Mouse (Mus musculus) macrophage (primary cell): ENCODE data around the gene Cldn34b3. TPM values are rescaled to one million over a fixed set of nuclear protein-coding genes. Genes with fewer than 3 reads are reported as not detected.
"Not testable (repeated sequence)": the region's sequence is repeated elsewhere in the genome, so short reads cannot be mapped to it uniquely, and the experiment has no call there.

Experiments
- H3K27ac ChIP-seq: fragments of 350-480 bp; formaldehyde crosslinking; 2 replicates; pipeline ENCODE4 v1.9.0; 2021
- H3K36me3 ChIP-seq: fragments of 350-480 bp; formaldehyde crosslinking; 2 replicates; pipeline ENCODE4 v1.9.0; 2021; ENCODE audit errors: inconsistent target
- H3K4me3 ChIP-seq: fragments of 350-480 bp; formaldehyde crosslinking; 2 replicates; pipeline ENCODE4 v1.9.0; 2021; ENCODE audit errors: inconsistent target
- H3K79me2 ChIP-seq: fragments of 350-480 bp; formaldehyde crosslinking; 2 replicates; pipeline ENCODE4 v1.9.0; 2021; ENCODE audit errors: inconsistent target
- WGBS: methylation state at CpG from one replicate; pipeline ENCODE4 v1.1.7; 2026; ENCODE audit warnings: inconsistent platforms; ENCODE audit not compliant: missing documents; 5-methylcytosine and 5-hydroxymethylcytosine counted together
- polyA plus RNA-seq: library from polyadenylated mRNA; stranded (reverse); fragments of 250-400 nt; gene quantifications from 3 replicates; pipeline ENCODE4 v1.2.4, GENCODE M21; 2018; ENCODE audit warnings: inconsistent platforms
- total RNA-seq, 78 experiments: library from RNA; depleted of rRNA; stranded (reverse); fragments of 250-400 nt; gene quantifications; 1 replicate in 9 of 78; 2 replicates in 24 of 78; 3 replicates in 43 of 78; 4 replicates in 2 of 78; pipeline ENCODE4 v1.2.4; 2018; ENCODE audit warnings: inconsistent platforms in 56 of 78

The Cldn34b3 gene
- not detected for total RNA-seq (2018; cell fraction: chromatin; rRNA removed)
- not detected for total RNA-seq (2018; cell fraction: cytosol; rRNA removed)
- not detected for total RNA-seq (2018; cell fraction: nucleus; rRNA removed)
- not detected in 3 replicates for polyA plus RNA-seq

DNA sequence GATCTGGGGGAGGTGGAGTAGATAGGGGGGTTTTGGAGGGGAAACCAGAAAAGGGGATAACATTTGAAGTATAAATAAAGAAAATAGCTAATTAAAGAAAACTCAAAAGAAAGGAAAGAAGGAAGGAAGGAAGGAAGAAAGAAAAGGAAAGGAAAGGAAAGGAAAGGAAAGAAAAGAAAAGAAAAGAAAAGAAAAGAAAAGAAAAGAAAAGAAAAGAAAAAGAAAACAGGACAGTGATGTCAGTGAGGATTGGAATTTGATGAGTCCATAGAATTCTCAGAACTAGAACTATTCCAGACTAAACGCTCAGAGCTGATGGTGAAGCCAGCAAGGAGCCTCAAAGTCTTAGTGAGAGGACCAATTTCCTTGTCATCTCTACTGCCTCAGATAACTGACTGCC, at the start of gene Cldn34b3:
Cldn34b3 (plus strand) TSS at position 301 of the 400 bp plus-strand sequence.
- not testable (repeated sequence) for H3K27ac ChIP-seq, H3K4me3 ChIP-seq, H3K36me3 ChIP-seq, H3K79me2 ChIP-seq
- 100% methylated on average over 1 of the region's 1 CpGs for WGBS

Other genes with a start within 250 kb of the Cldn34b3 start
- not detected in 3 replicates for gene Cldn34b4, start 129.0 kb downstream of the Cldn34b3 start, polyA plus RNA-seq